Mouse (Mus musculus) G1E (cell line): ENCODE data around the gene Evx1. TPM values are rescaled to one million over a fixed set of nuclear protein-coding genes. Genes with fewer than 3 reads are reported as not detected.

ENCODE experiments used
- ATAC-seq: 2 replicates; pipeline ENCODE4 v1.8.0; 2016; ENCODE audit warnings: mild to moderate bottlenecking; ENCODE audit not compliant: insufficient number of reproducible peaks, poor library complexity, low FRiP score, severe bottlenecking; ENCODE audit errors: extremely low read depth
- DNase-seq: peaks from one replicate; pipeline ENCODE4 v3.0.0; 2012; ENCODE audit warnings: low spot score
- H3K27me3 ChIP-seq: 2 replicates; pipeline ENCODE4 v1.6.1; 2012; ENCODE audit warnings: mild to moderate bottlenecking, low read length, inconsistent platforms; ENCODE audit not compliant: insufficient read depth
- H3K36me3 ChIP-seq: replicated peaks from 2 replicates; pipeline ENCODE3; 2012; ENCODE audit warnings: mild to moderate bottlenecking, inconsistent platforms
- H3K4me1 ChIP-seq: 2 replicates; pipeline ENCODE4 v1.6.1; 2012; ENCODE audit warnings: low read depth, low read length, inconsistent platforms, mixed read lengths; ENCODE audit not compliant: insufficient read depth
- H3K4me3 ChIP-seq: 2 replicates; pipeline ENCODE4 v1.5.1; 2012; ENCODE audit warnings: low read depth, mild to moderate bottlenecking, inconsistent platforms, low read length, moderate library complexity, mixed read lengths
- H3K9me3 ChIP-seq: replicated peaks from 2 replicates; pipeline ENCODE4 v1.6.1; 2012; ENCODE audit warnings: inconsistent platforms
- CTCF ChIP-seq: IDR thresholded peaks from 2 replicates; pipeline ENCODE4 v1.5.1; 2012; ENCODE audit warnings: low read depth, low read length, inconsistent platforms, mixed read lengths
- GATA1 ChIP-seq: IDR thresholded peaks from 2 replicates; pipeline ENCODE4 v1.6.1; 2012; ENCODE audit warnings: borderline replicate concordance, low read length, inconsistent platforms, mixed read lengths
- GATA2 ChIP-seq: IDR thresholded peaks from 2 replicates; pipeline ENCODE4 v1.6.1; 2012; ENCODE audit warnings: low read depth, low read length, inconsistent platforms, borderline replicate concordance
- POLR2AphosphoS5 ChIP-seq: IDR thresholded peaks from 2 replicates; pipeline ENCODE4 v1.6.1; 2012; ENCODE audit warnings: low read depth, low read length, inconsistent platforms; ENCODE audit not compliant: insufficient replicate concordance
- TAL1 ChIP-seq: conservative IDR thresholded peaks from 2 replicates; pipeline ENCODE4 v1.6.1; 2012; ENCODE audit warnings: low read depth, low read length, inconsistent platforms, mixed read lengths
- polyA plus RNA-seq: library from polyadenylated mRNA; stranded (reverse); fragments of >175 nt; gene quantifications from 2 replicates; pipeline ENCODE4 v1.2.3, GENCODE M21; 2012
- total RNA-seq, 2 experiments: library from RNA; stranded (forward) in 1 of 2; stranded (reverse) in 1 of 2; fragments of 200-1000 nt in 1 of 2; fragments of >200 nt in 1 of 2; fragmentation: Nextera tagmentation in 1 of 2; gene quantifications; 2 replicates each; pipeline ENCODE4 v1.2.3; 2014 to 2017

The Evx1 gene
- total and polyA plus RNA-seq, 3 experiments: not detected

- no peak for DNase-seq
- ATAC-seq: no peak
- H3K27me3 ChIP-seq: 0 out of 2 replicates have a peak, but pooled peaks cover 3% of the 10 kb centered on the region
- no peaks in the 10 kb centered on the region for H3K4me1 ChIP-seq
- no peaks in the 10 kb centered on the region for H3K9me3 ChIP-seq
- H3K4me3 ChIP-seq: no peak overlapping the region
- TF ChIP-seq GATA2 (no peak), POLR2AphosphoS5 (no peak), GATA1 (no peak), CTCF (no peak), TAL1 (no peak)
- H3K36me3 ChIP-seq: no peaks in the 10 kb centered on the region
Measured at GRCm38 (mm10) chr6:52366021-52366420, 52.7 kb downstream of the Evx1 start.

DNA sequence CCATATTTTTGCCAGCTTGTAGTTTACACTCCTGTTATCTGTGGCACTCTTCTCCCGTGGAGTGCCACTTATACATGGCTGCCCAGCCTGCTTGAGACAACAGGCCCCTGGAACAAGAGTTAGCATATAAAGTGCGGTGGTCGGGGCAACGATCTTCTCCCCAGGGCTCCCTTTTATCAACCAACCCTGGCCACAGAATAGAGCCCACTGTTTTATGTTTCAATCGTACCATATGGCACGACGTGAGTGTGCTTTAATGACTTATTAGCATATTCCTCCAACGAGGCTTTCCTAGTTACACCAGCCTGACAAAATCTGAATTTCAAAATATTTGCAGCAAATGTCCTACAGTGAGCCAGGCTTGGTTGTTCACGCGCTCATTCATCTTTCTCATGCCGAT is 53.2 kb downstream of the Evx1 start:
- no peaks in the 10 kb centered on the region for H3K4me1 ChIP-seq
- no peak for DNase-seq
- no peaks in the 10 kb centered on the region for H3K9me3 ChIP-seq
- no peak overlapping the region for H3K4me3 ChIP-seq
- TF ChIP-seq CTCF (no peak), POLR2AphosphoS5 (no peak), GATA1 (no peak), TAL1 (no peak), GATA2 (no peak)
- H3K27me3 ChIP-seq: 0 out of 2 replicates have a peak, but pooled peaks cover 3% of the 10 kb centered on the region
- ATAC-seq: no peak
- no peaks in the 10 kb centered on the region for H3K36me3 ChIP-seq

- Histone ChIP-seq H3K27me3 (0 out of 2 replicates have a peak, but pooled peaks cover 3% of the 10 kb centered on the region), H3K4me1 (no peaks in the 10 kb centered on the region), H3K9me3 (no peaks in the 10 kb centered on the region), H3K4me3 (no peak overlapping the region), H3K36me3 (no peaks in the 10 kb centered on the region)
- no peak for TF ChIP-seq GATA1
- no peak for TF ChIP-seq TAL1
- no peak for TF ChIP-seq POLR2AphosphoS5
- TF ChIP-seq GATA2: no peak
- no peak for TF ChIP-seq CTCF
- ATAC-seq (no peak), DNase-seq (no peak)
Measured at GRCm38 (mm10) chr6:52367067-52367466, 53.8 kb downstream of the Evx1 start.

Other genes starting within 250 kb of the Evx1 start
- gene Hoxa1, start 155.2 kb upstream of the Evx1 start, total RNA-seq (2014; fragmentation: Nextera tagmentation): not detected in 2 replicates
- gene Hoxa1, start 155.2 kb upstream of the Evx1 start, total RNA-seq (2017): 0.22 TPM in 1 of 2 replicates, not detected in the other
- not detected in 2 replicates for gene Hoxa1, start 155.2 kb upstream of the Evx1 start, polyA plus RNA-seq
- not detected in 2 replicates for gene Hoxa2, start 148.7 kb upstream of the Evx1 start, total RNA-seq (2014; fragmentation: Nextera tagmentation)
- gene Hoxa2, start 148.7 kb upstream of the Evx1 start, total RNA-seq (2017): 0.06 TPM in 1 of 2 replicates, not detected in the other
- gene Hoxa2, start 148.7 kb upstream of the Evx1 start, polyA plus RNA-seq: not detected in 2 replicates
- not detected in 2 replicates for gene 5730596B20Rik, start 136.0 kb upstream of the Evx1 start, total RNA-seq (2014; fragmentation: Nextera tagmentation)
- 0.05 and 0.06 TPM in 2 replicates for gene 5730596B20Rik, start 136.0 kb upstream of the Evx1 start, total RNA-seq (2017)
- gene 5730596B20Rik, start 136.0 kb upstream of the Evx1 start, polyA plus RNA-seq: not detected in 2 replicates
- gene Hoxa4, start 121.7 kb upstream of the Evx1 start, total RNA-seq (2014; fragmentation: Nextera tagmentation): not detected in 2 replicates
- gene Hoxa4, start 121.7 kb upstream of the Evx1 start, total RNA-seq (2017): not detected in 2 replicates
- gene Hoxa4, start 121.7 kb upstream of the Evx1 start, polyA plus RNA-seq: not detected in 2 replicates
- not detected in 2 replicates for gene Hoxa5, start 108.9 kb upstream of the Evx1 start, total RNA-seq (2014; fragmentation: Nextera tagmentation)
- 0.05 and 0.06 TPM in 2 replicates for gene Hoxa5, start 108.9 kb upstream of the Evx1 start, total RNA-seq (2017)
- not detected in 2 replicates for gene Hoxa5, start 108.9 kb upstream of the Evx1 start, polyA plus RNA-seq
- gene Hoxa6, start 104.8 kb upstream of the Evx1 start, total RNA-seq (2014; fragmentation: Nextera tagmentation): not detected in 2 replicates
- gene Hoxa6, start 104.8 kb upstream of the Evx1 start, total RNA-seq (2017): 0.16 TPM in 1 of 2 replicates, not detected in the other
- not detected in 2 replicates for gene Hoxa6, start 104.8 kb upstream of the Evx1 start, polyA plus RNA-seq
- not detected in 2 replicates for gene Hoxa3, start 100.2 kb upstream of the Evx1 start, total RNA-seq (2014; fragmentation: Nextera tagmentation)
- 0.16 and 0.17 TPM in 2 replicates for gene Hoxa3, start 100.2 kb upstream of the Evx1 start, total RNA-seq (2017)
- not detected in 2 replicates for gene Hoxa3, start 100.2 kb upstream of the Evx1 start, polyA plus RNA-seq
- not detected in 2 replicates for gene Gm28308, start 100.2 kb upstream of the Evx1 start, total RNA-seq (2014; fragmentation: Nextera tagmentation)
- gene Gm28308, start 100.2 kb upstream of the Evx1 start, total RNA-seq (2017): not detected in 2 replicates
- gene Gm28308, start 100.2 kb upstream of the Evx1 start, polyA plus RNA-seq: not detected in 2 replicates
- gene Hoxa7, start 91.6 kb upstream of the Evx1 start, total RNA-seq (2014; fragmentation: Nextera tagmentation): not detected in 2 replicates
- 0.23 and 0.66 TPM in 2 replicates for gene Hoxa7, start 91.6 kb upstream of the Evx1 start, total RNA-seq (2017)
- gene Hoxa7, start 91.6 kb upstream of the Evx1 start, polyA plus RNA-seq: 0.11 TPM in 1 of 2 replicates, not detected in the other
- not detected in 2 replicates for gene Hoxa9, start 82.4 kb upstream of the Evx1 start, total RNA-seq (2014; fragmentation: Nextera tagmentation)
- gene Hoxa9, start 82.4 kb upstream of the Evx1 start, total RNA-seq (2017): 0.05 and 0.12 TPM in 2 replicates
- not detected in 2 replicates for gene Hoxa9, start 82.4 kb upstream of the Evx1 start, polyA plus RNA-seq
- not detected in 2 replicates for gene Hoxa10, start 72.6 kb upstream of the Evx1 start, total RNA-seq (2014; fragmentation: Nextera tagmentation)
- 0.05 TPM in 1 of 2 replicates, not detected in the other for gene Hoxa10, start 72.6 kb upstream of the Evx1 start, total RNA-seq (2017)
- gene Hoxa10, start 72.6 kb upstream of the Evx1 start, polyA plus RNA-seq: not detected in 2 replicates
- gene Hoxa11, start 67.7 kb upstream of the Evx1 start, total RNA-seq (2014; fragmentation: Nextera tagmentation): not detected in 2 replicates
- 0.12 TPM in 1 of 2 replicates, not detected in the other for gene Hoxa11, start 67.7 kb upstream of the Evx1 start, total RNA-seq (2017)
- not detected in 2 replicates for gene Hoxa11, start 67.7 kb upstream of the Evx1 start, polyA plus RNA-seq
- gene Hoxa13, start 52.6 kb upstream of the Evx1 start, total RNA-seq (2014; fragmentation: Nextera tagmentation): not detected in 2 replicates
- not detected in 2 replicates for gene Hoxa13, start 52.6 kb upstream of the Evx1 start, total RNA-seq (2017)
- not detected in 2 replicates for gene Hoxa13, start 52.6 kb upstream of the Evx1 start, polyA plus RNA-seq